Mouse (Mus musculus): Measurements from ENCODE around the gene Gm38394. TPM values are rescaled to one million over a fixed set of nuclear protein-coding genes. Genes with fewer than 3 reads are reported as not detected.

Gm38394 gene
- polyA plus RNA-seq, 1 experiment from 2014 or later, result 8.0 TPM

GRCm38 (mm10) chr1:133663427-133663826 is 2.3 kb upstream of the Gm38394 start:
- H3K4me3 ChIP-seq (ENCODE audit: control insufficient read depth in 1 of 2, insufficient read depth in 1 of 2, low read depth in 1 of 2, low read length in 2 of 2), result no peak overlapping the region
- peaks cover 14% of the 10 kb centered on the region for H3K36me3 ChIP-seq (ENCODE audit: control insufficient read depth, insufficient read depth, low read length)
- ATAC-seq (ENCODE audit: insufficient number of reproducible peaks, insufficient read depth, low FRiP score, low read depth), result no peak
- H3K9me3 ChIP-seq (ENCODE audit: control insufficient read depth, low read length), result no peaks in the 10 kb centered on the region
- WGBS, result 33% methylated on average over 4 of the region's 4 CpGs
- H3K27ac ChIP-seq (replicated peaks in 1 of 2; ENCODE audit: control insufficient read depth in 1 of 2, insufficient read depth in 1 of 2, low read depth in 2 of 2, low read length in 2 of 2), result peak overlapping the region; percentile 55 to 61
- H3K9ac ChIP-seq (ENCODE audit: low read length), result no peak overlapping the region
- no peak overlapping the region for H3K4me2 ChIP-seq (ENCODE audit: low read length)
- H3K4me1 ChIP-seq (ENCODE audit: control insufficient read depth in 2 of 2, insufficient read depth in 2 of 2, low read length in 2 of 2), result peaks cover 11 to 19% of the 10 kb centered on the region in 2 experiments
- H3K27me3 ChIP-seq (ENCODE audit: control insufficient read depth, insufficient read depth, low read length), result no peaks in the 10 kb centered on the region

GRCm38 (mm10) chr1:133662941-133663340 is 1.8 kb upstream of the Gm38394 start:
- 91% methylated on average over 7 of the region's 7 CpGs for WGBS
- H3K27ac ChIP-seq (replicated peaks in 1 of 2; ENCODE audit: control insufficient read depth in 1 of 2, insufficient read depth in 1 of 2, low read depth in 2 of 2, low read length in 2 of 2), result peak overlapping the region; percentile 55 to 61; a peak in 3 of 4 replicates
- H3K36me3 ChIP-seq (ENCODE audit: control insufficient read depth, insufficient read depth, low read length), result peaks cover 18% of the 10 kb centered on the region
- ATAC-seq (ENCODE audit: insufficient number of reproducible peaks, insufficient read depth, low FRiP score, low read depth), result no peak
- H3K9ac ChIP-seq (ENCODE audit: low read length), result no peak overlapping the region
- H3K9me3 ChIP-seq (ENCODE audit: control insufficient read depth, low read length), result no peaks in the 10 kb centered on the region
- no peak overlapping the region for H3K4me2 ChIP-seq (ENCODE audit: low read length)
- peaks cover 14 to 24% of the 10 kb centered on the region in 2 experiments for H3K4me1 ChIP-seq (ENCODE audit: control insufficient read depth in 2 of 2, insufficient read depth in 2 of 2, low read length in 2 of 2)
- H3K4me3 ChIP-seq (ENCODE audit: control insufficient read depth in 1 of 2, insufficient read depth in 1 of 2, low read depth in 1 of 2, low read length in 2 of 2), result no peak overlapping the region
- no peaks in the 10 kb centered on the region for H3K27me3 ChIP-seq (ENCODE audit: control insufficient read depth, insufficient read depth, low read length)

- peaks cover 38% of the 10 kb centered on the region for H3K36me3 ChIP-seq (ENCODE audit: control insufficient read depth, insufficient read depth, low read length)
- WGBS, result under 1% methylated on average over 40 of the region's 41 CpGs
- H3K4me2 ChIP-seq (ENCODE audit: low read length), result peak within 1 kb of the TSS; percentile 94
- H3K4me1 ChIP-seq (ENCODE audit: control insufficient read depth in 2 of 2, insufficient read depth in 2 of 2, low read length in 2 of 2), result peaks cover 17 to 45% of the 10 kb centered on the region in 2 experiments
- peak; percentile 66 for ATAC-seq (ENCODE audit: insufficient number of reproducible peaks, insufficient read depth, low FRiP score, low read depth)
- peak within 1 kb of the TSS; percentile 91 for H3K9ac ChIP-seq (ENCODE audit: low read length)
- H3K27me3 ChIP-seq (ENCODE audit: control insufficient read depth, insufficient read depth, low read length), result no peaks in the 10 kb centered on the region
- peak within 1 kb of the TSS; percentile 83 to 89 for H3K4me3 ChIP-seq (ENCODE audit: control insufficient read depth in 1 of 2, insufficient read depth in 1 of 2, low read depth in 1 of 2, low read length in 2 of 2)
- no peaks in the 10 kb centered on the region for H3K9me3 ChIP-seq (ENCODE audit: control insufficient read depth, low read length)
- peak within 1 kb of the TSS; percentile 92 to 97 for H3K27ac ChIP-seq (replicated peaks in 1 of 2; ENCODE audit: control insufficient read depth in 1 of 2, insufficient read depth in 1 of 2, low read depth in 2 of 2, low read length in 2 of 2)
Measured at GRCm38 (mm10) chr1:133660466-133661202, 484 bp downstream of the Gm38394 start, which contains the start of gene Zbed6. Gene Zbed6, minus strand, starts transcription at chr1:133660885.

GRCm38 (mm10) chr1:133658878-133659277 is 2.2 kb downstream of the Gm38394 start:
- Histone ChIP-seq H3K4me1 (ENCODE audit: control insufficient read depth in 2 of 2, insufficient read depth in 2 of 2, low read length in 2 of 2) (peaks cover 15 to 45% of the 10 kb centered on the region in 2 experiments), H3K4me2 (ENCODE audit: low read length) (peak overlapping the region; percentile 94), H3K27me3 (ENCODE audit: control insufficient read depth, insufficient read depth, low read length) (no peaks in the 10 kb centered on the region), H3K27ac (replicated peaks in 1 of 2; ENCODE audit: control insufficient read depth in 1 of 2, insufficient read depth in 1 of 2, low read depth in 2 of 2, low read length in 2 of 2) (no peak overlapping the region), H3K9ac (ENCODE audit: low read length) (peak overlapping the region; percentile 35; the same call in 1 of the 2 replicates), H3K36me3 (ENCODE audit: control insufficient read depth, insufficient read depth, low read length) (peaks cover 44% of the 10 kb centered on the region), H3K4me3 (ENCODE audit: control insufficient read depth in 1 of 2, insufficient read depth in 1 of 2, low read depth in 1 of 2, low read length in 2 of 2) (no peak overlapping the region), H3K9me3 (ENCODE audit: control insufficient read depth, low read length) (no peaks in the 10 kb centered on the region)
- 73% methylated on average over 3 of the region's 3 CpGs for WGBS
- ATAC-seq (ENCODE audit: insufficient number of reproducible peaks, insufficient read depth, low FRiP score, low read depth), result no peak

- H3K4me3 ChIP-seq (ENCODE audit: control insufficient read depth in 1 of 2, insufficient read depth in 1 of 2, low read depth in 1 of 2, low read length in 2 of 2), result no peak overlapping the region
- H3K27me3 ChIP-seq (ENCODE audit: control insufficient read depth, insufficient read depth, low read length), result no peaks in the 10 kb centered on the region
- H3K36me3 ChIP-seq (ENCODE audit: control insufficient read depth, insufficient read depth, low read length), result peaks cover 60% of the 10 kb centered on the region
- H3K27ac ChIP-seq (replicated peaks in 1 of 2; ENCODE audit: control insufficient read depth in 1 of 2, insufficient read depth in 1 of 2, low read depth in 2 of 2, low read length in 2 of 2), result no peak overlapping the region
- 52% methylated on average over 5 of the region's 5 CpGs for WGBS
- H3K4me1 ChIP-seq (ENCODE audit: control insufficient read depth in 2 of 2, insufficient read depth in 2 of 2, low read length in 2 of 2), result peaks cover 13 to 45% of the 10 kb centered on the region in 2 experiments
- H3K4me2 ChIP-seq (ENCODE audit: low read length), result no peak overlapping the region
- no peak overlapping the region for H3K9ac ChIP-seq (ENCODE audit: low read length)
- ATAC-seq (ENCODE audit: insufficient number of reproducible peaks, insufficient read depth, low FRiP score, low read depth), result no peak
- no peaks in the 10 kb centered on the region for H3K9me3 ChIP-seq (ENCODE audit: control insufficient read depth, low read length)
Measured at GRCm38 (mm10) chr1:133656811-133657210, 4.3 kb downstream of the Gm38394 start.

- Histone ChIP-seq H3K4me1 (ENCODE audit: control insufficient read depth in 2 of 2, insufficient read depth in 2 of 2, low read length in 2 of 2) (peaks cover 3 to 21% of the 10 kb centered on the region in 2 experiments; a peak in 3 of 4 replicates), H3K4me3 (ENCODE audit: control insufficient read depth in 1 of 2, insufficient read depth in 1 of 2, low read depth in 1 of 2, low read length in 2 of 2) (no peak overlapping the region), H3K36me3 (ENCODE audit: control insufficient read depth, insufficient read depth, low read length) (peaks cover 67% of the 10 kb centered on the region), H3K27ac (replicated peaks in 1 of 2; ENCODE audit: control insufficient read depth in 1 of 2, insufficient read depth in 1 of 2, low read depth in 2 of 2, low read length in 2 of 2) (no peak overlapping the region), H3K27me3 (ENCODE audit: control insufficient read depth, insufficient read depth, low read length) (no peaks in the 10 kb centered on the region), H3K9me3 (ENCODE audit: control insufficient read depth, low read length) (no peaks in the 10 kb centered on the region), H3K4me2 (ENCODE audit: low read length) (no peak overlapping the region), H3K9ac (ENCODE audit: low read length) (no peak overlapping the region)
- WGBS, result 94% methylated on average over 1 of the region's 1 CpGs
- no peak for ATAC-seq (ENCODE audit: insufficient number of reproducible peaks, insufficient read depth, low FRiP score, low read depth)
Measured at GRCm38 (mm10) chr1:133653033-133653432, 8.1 kb downstream of the Gm38394 start.

- H3K9ac ChIP-seq (ENCODE audit: low read length), result no peak overlapping the region
- H3K4me1 ChIP-seq (ENCODE audit: control insufficient read depth in 2 of 2, insufficient read depth in 2 of 2, low read length in 2 of 2), result no peaks in the 10 kb centered on the region; a peak in 1 of 4 replicates
- H3K4me3 ChIP-seq (ENCODE audit: control insufficient read depth in 1 of 2, insufficient read depth in 1 of 2, low read depth in 1 of 2, low read length in 2 of 2), result no peak overlapping the region
- peaks cover 68% of the 10 kb centered on the region for H3K36me3 ChIP-seq (ENCODE audit: control insufficient read depth, insufficient read depth, low read length)
- no peak overlapping the region for H3K4me2 ChIP-seq (ENCODE audit: low read length)
- H3K27ac ChIP-seq (replicated peaks in 1 of 2; ENCODE audit: control insufficient read depth in 1 of 2, insufficient read depth in 1 of 2, low read depth in 2 of 2, low read length in 2 of 2), result no peak overlapping the region
- ATAC-seq (ENCODE audit: insufficient number of reproducible peaks, insufficient read depth, low FRiP score, low read depth), result no peak
- WGBS, result 94% methylated on average over 7 of the region's 7 CpGs
- H3K27me3 ChIP-seq (ENCODE audit: control insufficient read depth, insufficient read depth, low read length), result no peaks in the 10 kb centered on the region
- H3K9me3 ChIP-seq (ENCODE audit: control insufficient read depth, low read length), result no peaks in the 10 kb centered on the region
Measured at GRCm38 (mm10) chr1:133650288-133651055, 10.6 kb downstream of the Gm38394 start.
